Mouse (Mus musculus): Measurements from ENCODE around the gene Dock3. TPM values are rescaled to one million over a fixed set of nuclear protein-coding genes. Genes with fewer than 3 reads are reported as not detected.

Gene Dock3
- polyA plus RNA-seq, 1 experiment from 2014 or later, result 0.46 TPM

- H3K9ac ChIP-seq (replicated peaks; ENCODE audit: low read length), result no peak overlapping the region
- no peaks in the 10 kb centered on the region for H3K9me3 ChIP-seq (replicated peaks; ENCODE audit: control insufficient read depth, low read length)
- DNase-seq (ENCODE audit: low spot score) (no peak), ATAC-seq (replicated peaks; ENCODE audit: insufficient number of reproducible peaks, low FRiP score, low TSS enrichment, low read depth) (no peak)
- no peaks in the 10 kb centered on the region for H3K4me1 ChIP-seq (ENCODE audit: control insufficient read depth, insufficient read depth, low read length)
- no peak overlapping the region for H3K27ac ChIP-seq (replicated peaks; ENCODE audit: low read depth, low read length)
- H3K27me3 ChIP-seq (ENCODE audit: control insufficient read depth, insufficient read depth, low read length), result no peaks in the 10 kb centered on the region
- 82% methylated on average over 12 of the region's 12 CpGs for WGBS
- no peaks in the 10 kb centered on the region for H3K36me3 ChIP-seq (replicated peaks; ENCODE audit: control insufficient read depth, insufficient read depth, low read depth, low read length)
- H3K4me2 ChIP-seq (ENCODE audit: low read depth, low read length), result no peak overlapping the region
- no peak overlapping the region for H3K4me3 ChIP-seq (ENCODE audit: low read depth, low read length)
Observed at GRCm38 (mm10) chr9:107254476-107254875, 22.8 kb upstream of the Dock3 start.

- Histone ChIP-seq H3K9ac (replicated peaks; ENCODE audit: low read length) (no peak overlapping the region), H3K36me3 (replicated peaks; ENCODE audit: control insufficient read depth, insufficient read depth, low read depth, low read length) (no peaks in the 10 kb centered on the region), H3K4me1 (ENCODE audit: control insufficient read depth, insufficient read depth, low read length) (no peaks in the 10 kb centered on the region), H3K4me3 (ENCODE audit: low read depth, low read length) (no peak overlapping the region), H3K4me2 (ENCODE audit: low read depth, low read length) (no peak overlapping the region), H3K9me3 (replicated peaks; ENCODE audit: control insufficient read depth, low read length) (no peaks in the 10 kb centered on the region), H3K27ac (replicated peaks; ENCODE audit: low read depth, low read length) (no peak overlapping the region), H3K27me3 (ENCODE audit: control insufficient read depth, insufficient read depth, low read length) (no peaks in the 10 kb centered on the region)
- ATAC-seq (replicated peaks; ENCODE audit: insufficient number of reproducible peaks, low FRiP score, low TSS enrichment, low read depth) (no peak), DNase-seq (ENCODE audit: low spot score) (no peak)
- 26% methylated on average over 5 of the region's 5 CpGs for WGBS
Observed at GRCm38 (mm10) chr9:107252164-107252563, 20.5 kb upstream of the Dock3 start.

- H3K36me3 ChIP-seq (replicated peaks; ENCODE audit: control insufficient read depth, insufficient read depth, low read depth, low read length), result no peaks in the 10 kb centered on the region
- H3K27ac ChIP-seq (replicated peaks; ENCODE audit: low read depth, low read length), result no peak overlapping the region
- no peak for ATAC-seq (replicated peaks; ENCODE audit: insufficient number of reproducible peaks, low FRiP score, low TSS enrichment, low read depth)
- no peaks in the 10 kb centered on the region for H3K4me1 ChIP-seq (ENCODE audit: control insufficient read depth, insufficient read depth, low read length)
- no peak for DNase-seq (ENCODE audit: low spot score)
- no peak overlapping the region for H3K4me3 ChIP-seq (ENCODE audit: low read depth, low read length)
- H3K27me3 ChIP-seq (ENCODE audit: control insufficient read depth, insufficient read depth, low read length), result no peaks in the 10 kb centered on the region
- 87% methylated on average over 14 of the region's 14 CpGs for WGBS
- no peaks in the 10 kb centered on the region for H3K9me3 ChIP-seq (replicated peaks; ENCODE audit: control insufficient read depth, low read length)
- no peak overlapping the region for H3K9ac ChIP-seq (replicated peaks; ENCODE audit: low read length)
- H3K4me2 ChIP-seq (ENCODE audit: low read depth, low read length), result no peak overlapping the region
Observed at GRCm38 (mm10) chr9:107250416-107251337, 19.0 kb upstream of the Dock3 start.

GRCm38 (mm10) chr9:107249154-107249553 is 17.4 kb upstream of the Dock3 start:
- ATAC-seq (replicated peaks; ENCODE audit: insufficient number of reproducible peaks, low FRiP score, low TSS enrichment, low read depth), result no peak

GRCm38 (mm10) chr9:107246170-107246569 is 14.5 kb upstream of the Dock3 start:
- H3K27ac ChIP-seq (replicated peaks; ENCODE audit: low read depth, low read length), result no peak overlapping the region
- no peak overlapping the region for H3K4me3 ChIP-seq (ENCODE audit: low read depth, low read length)
- no peaks in the 10 kb centered on the region for H3K27me3 ChIP-seq (ENCODE audit: control insufficient read depth, insufficient read depth, low read length)
- H3K4me2 ChIP-seq (ENCODE audit: low read depth, low read length), result no peak overlapping the region
- no peak overlapping the region for H3K9ac ChIP-seq (replicated peaks; ENCODE audit: low read length)
- no peak for DNase-seq (ENCODE audit: low spot score)
- H3K9me3 ChIP-seq (replicated peaks; ENCODE audit: control insufficient read depth, low read length), result no peaks in the 10 kb centered on the region
- ATAC-seq (replicated peaks; ENCODE audit: insufficient number of reproducible peaks, low FRiP score, low TSS enrichment, low read depth), result no peak
- H3K4me1 ChIP-seq (ENCODE audit: control insufficient read depth, insufficient read depth, low read length), result no peaks in the 10 kb centered on the region
- H3K36me3 ChIP-seq (replicated peaks; ENCODE audit: control insufficient read depth, insufficient read depth, low read depth, low read length), result no peaks in the 10 kb centered on the region
- WGBS, result 71% methylated on average over 4 of the region's 4 CpGs

More at GRCm38 (mm10) chr9:107249154-107249553, 17.4 kb upstream of the Dock3 start:
- 75% methylated on average over 6 of the region's 6 CpGs for WGBS
- H3K9ac ChIP-seq (replicated peaks; ENCODE audit: low read length), result no peak overlapping the region
- H3K9me3 ChIP-seq (replicated peaks; ENCODE audit: control insufficient read depth, low read length), result no peaks in the 10 kb centered on the region
- no peak for DNase-seq (ENCODE audit: low spot score)
- no peaks in the 10 kb centered on the region for H3K27me3 ChIP-seq (ENCODE audit: control insufficient read depth, insufficient read depth, low read length)
- no peak overlapping the region for H3K4me3 ChIP-seq (ENCODE audit: low read depth, low read length)
- no peaks in the 10 kb centered on the region for H3K36me3 ChIP-seq (replicated peaks; ENCODE audit: control insufficient read depth, insufficient read depth, low read depth, low read length)
- H3K4me1 ChIP-seq (ENCODE audit: control insufficient read depth, insufficient read depth, low read length), result no peaks in the 10 kb centered on the region
- no peak overlapping the region for H3K4me2 ChIP-seq (ENCODE audit: low read depth, low read length)
- no peak overlapping the region for H3K27ac ChIP-seq (replicated peaks; ENCODE audit: low read depth, low read length)

- H3K4me1 ChIP-seq (ENCODE audit: control insufficient read depth, insufficient read depth, low read length), result no peaks in the 10 kb centered on the region
- H3K4me3 ChIP-seq (ENCODE audit: low read depth, low read length), result no peak overlapping the region
- 86% methylated on average over 4 of the region's 4 CpGs for WGBS
- ATAC-seq (replicated peaks; ENCODE audit: insufficient number of reproducible peaks, low FRiP score, low TSS enrichment, low read depth), result no peak
- H3K9ac ChIP-seq (replicated peaks; ENCODE audit: low read length), result no peak overlapping the region
- H3K9me3 ChIP-seq (replicated peaks; ENCODE audit: control insufficient read depth, low read length), result no peaks in the 10 kb centered on the region
- no peak overlapping the region for H3K4me2 ChIP-seq (ENCODE audit: low read depth, low read length)
- H3K27ac ChIP-seq (replicated peaks; ENCODE audit: low read depth, low read length), result no peak overlapping the region
- no peak for DNase-seq (ENCODE audit: low spot score)
- H3K36me3 ChIP-seq (replicated peaks; ENCODE audit: control insufficient read depth, insufficient read depth, low read depth, low read length), result no peaks in the 10 kb centered on the region
- H3K27me3 ChIP-seq (ENCODE audit: control insufficient read depth, insufficient read depth, low read length), result no peaks in the 10 kb centered on the region
Observed at GRCm38 (mm10) chr9:107245311-107245710, 13.6 kb upstream of the Dock3 start.

- Histone ChIP-seq H3K9ac (replicated peaks; ENCODE audit: low read length) (no peak overlapping the region), H3K4me1 (ENCODE audit: control insufficient read depth, insufficient read depth, low read length) (peaks cover 3% of the 10 kb centered on the region; the same call in 1 of the 2 replicates), H3K4me2 (ENCODE audit: low read depth, low read length) (no peak overlapping the region), H3K36me3 (replicated peaks; ENCODE audit: control insufficient read depth, insufficient read depth, low read depth, low read length) (no peaks in the 10 kb centered on the region), H3K27ac (replicated peaks; ENCODE audit: low read depth, low read length) (no peak overlapping the region), H3K4me3 (ENCODE audit: low read depth, low read length) (no peak overlapping the region), H3K27me3 (ENCODE audit: control insufficient read depth, insufficient read depth, low read length) (peaks cover 49% of the 10 kb centered on the region), H3K9me3 (replicated peaks; ENCODE audit: control insufficient read depth, low read length) (no peaks in the 10 kb centered on the region)
- ATAC-seq (replicated peaks; ENCODE audit: insufficient number of reproducible peaks, low FRiP score, low TSS enrichment, low read depth) (no peak), DNase-seq (ENCODE audit: low spot score) (no peak)
- WGBS, result 70% methylated on average over 5 of the region's 5 CpGs
Observed at GRCm38 (mm10) chr9:107236151-107236550, 4.4 kb upstream of the Dock3 start.

GRCm38 (mm10) chr9:107235261-107235660 is 3.6 kb upstream of the Dock3 start:
- Histone ChIP-seq H3K4me1 (ENCODE audit: control insufficient read depth, insufficient read depth, low read length) (peaks cover 3% of the 10 kb centered on the region; the same call in 1 of the 2 replicates), H3K36me3 (replicated peaks; ENCODE audit: control insufficient read depth, insufficient read depth, low read depth, low read length) (no peaks in the 10 kb centered on the region), H3K9ac (replicated peaks; ENCODE audit: low read length) (no peak overlapping the region), H3K27me3 (ENCODE audit: control insufficient read depth, insufficient read depth, low read length) (peaks cover 53% of the 10 kb centered on the region), H3K9me3 (replicated peaks; ENCODE audit: control insufficient read depth, low read length) (no peaks in the 10 kb centered on the region), H3K4me3 (ENCODE audit: low read depth, low read length) (no peak overlapping the region), H3K4me2 (ENCODE audit: low read depth, low read length) (no peak overlapping the region), H3K27ac (replicated peaks; ENCODE audit: low read depth, low read length) (no peak overlapping the region)
- ATAC-seq (replicated peaks; ENCODE audit: insufficient number of reproducible peaks, low FRiP score, low TSS enrichment, low read depth), result no peak
- DNase-seq (ENCODE audit: low spot score), result no peak
- 66% methylated on average over 5 of the region's 5 CpGs for WGBS
